Mouse (Mus musculus) adrenal gland, postnatal 4 days (tissue): Measurements from ENCODE around the gene Ptges2. TPM values are rescaled to one million over a fixed set of nuclear protein-coding genes. Genes with fewer than 3 reads are reported as not detected.
A peak's percentile ranks its signal among the peaks of the same experiment; 100 is the strongest.
"Not testable (repeated sequence)": the region's sequence is repeated elsewhere in the genome, so short reads cannot be mapped to it uniquely, and the experiment has no call there.

Source experiments
- DNase-seq, 2 experiments: peaks; one replicate each; pipeline ENCODE4 v3.0.0; 2021 to 2022; ENCODE audit warnings: low spot score in 2 of 2, mixed read lengths in 2 of 2
- long read RNA-seq, 2 experiments: library from polyadenylated mRNA; stranded (forward); transcript quantifications; one replicate each; pipeline ENCODE4 v2.0.0; 2021
- total RNA-seq, 2 experiments: library from RNA; stranded (reverse); gene quantifications; 2 replicates each; pipeline ENCODE4 v1.2.3; 2021

The Ptges2 gene
- total RNA-seq = 10 to 100 TPM; 49.2 to 60.7 TPM
- long read RNA-seq, experiment 1, full-length matches to known transcripts = 59 of 68 reads
- long read RNA-seq, experiment 1, partial matches to known transcripts = 3 of 68 reads
- long read RNA-seq, experiment 1, other reads (novel, unspliced or antisense) = 6 of 68 reads
- long read RNA-seq, experiment 2, full-length matches to known transcripts = 64 of 78 reads
- long read RNA-seq, experiment 2, partial matches to known transcripts = 4 of 78 reads
- long read RNA-seq, experiment 2, other reads (novel, unspliced or antisense) = 10 of 78 reads

GRCm38 (mm10) chr2:32395484-32395945 is at the start of gene Ptges2:
Gene Ptges2, plus strand, starts transcription at chr2:32395896.
- peak; percentile 72 to 84 for DNase-seq

- no peak for DNase-seq
Observed at GRCm38 (mm10) chr2:32347019-32347418, 48.7 kb upstream of the Ptges2 start.

GRCm38 (mm10) chr2:32348311-32348710 is 47.4 kb upstream of the Ptges2 start:
- DNase-seq = no peak

- DNase-seq = no peak
Observed at GRCm38 (mm10) chr2:32349625-32350255, 46.0 kb upstream of the Ptges2 start.

GRCm38 (mm10) chr2:32350471-32351051 is 45.1 kb upstream of the Ptges2 start:
- DNase-seq = no peak

- no peak for DNase-seq
Observed at GRCm38 (mm10) chr2:32351471-32351961, 44.2 kb upstream of the Ptges2 start.

GRCm38 (mm10) chr2:32352151-32353006 is 43.3 kb upstream of the Ptges2 start, which contains the start of gene Ciz1:
Gene Ciz1, plus strand, starts transcription at chr2:32352327.
- DNase-seq = no peak

- DNase-seq = peak; percentile 83 to 87
Observed at GRCm38 (mm10) chr2:32353007-32353542, 42.6 kb upstream of the Ptges2 start, which contains the start of gene Dnm1. Gene Dnm1, minus strand, starts transcription at chr2:32353338.

- DNase-seq = no peak
Observed at GRCm38 (mm10) chr2:32353836-32354235, 41.9 kb upstream of the Ptges2 start.

GRCm38 (mm10) chr2:32354336-32354895 is 41.3 kb upstream of the Ptges2 start:
- DNase-seq = no peak

GRCm38 (mm10) chr2:32356216-32356615 is 39.5 kb upstream of the Ptges2 start:
- DNase-seq = no peak

- DNase-seq = no peak
Observed at GRCm38 (mm10) chr2:32357710-32358109, 38.0 kb upstream of the Ptges2 start.

GRCm38 (mm10) chr2:32358381-32358780 is 37.3 kb upstream of the Ptges2 start:
- no peak for DNase-seq

GRCm38 (mm10) chr2:32360741-32361140 is 35.0 kb upstream of the Ptges2 start:
- DNase-seq = peak; percentile 46 to 47

- DNase-seq = peak in 1 of 2 experiments; percentile 50
Observed at GRCm38 (mm10) chr2:32361437-32361836, 34.3 kb upstream of the Ptges2 start.

GRCm38 (mm10) chr2:32362274-32362673 is 33.4 kb upstream of the Ptges2 start:
- DNase-seq = not testable (repeated sequence)

- peak; percentile 84 to 91 for DNase-seq
Observed at GRCm38 (mm10) chr2:32362817-32363340, 32.8 kb upstream of the Ptges2 start.

- no peak for DNase-seq
Observed at GRCm38 (mm10) chr2:32363376-32364106, 32.2 kb upstream of the Ptges2 start.

GRCm38 (mm10) chr2:32364121-32364520 is 31.6 kb upstream of the Ptges2 start:
- no peak for DNase-seq
